Mouse (Mus musculus) lung, embryonic 14.5 days (tissue): Measurements from ENCODE around the gene Tnfrsf13b. TPM values are rescaled to one million over a fixed set of nuclear protein-coding genes. Genes with fewer than 3 reads are reported as not detected.
"Not testable (repeated sequence)": the region's sequence is repeated elsewhere in the genome, so short reads cannot be mapped to it uniquely, and the experiment has no call there.

Experiments
- ATAC-seq: fragments of 200-750 bp; cut with Nextera tagmentation; 2 replicates; pipeline ENCODE4 v1.8.0; 2017; ENCODE audit warnings: mild to moderate bottlenecking, moderate TSS enrichment, moderate library complexity; ENCODE audit not compliant: insufficient read depth
- DNase-seq: peaks from one replicate; pipeline ENCODE4 v3.0.0-alpha.2; 2015
- H3K27ac ChIP-seq: fragments of 300-500 bp; sonication (generic); 2 replicates; pipeline ENCODE4 v1.5.1; 2014; ENCODE audit warnings: low read depth, mild to moderate bottlenecking, moderate library complexity
- H3K27me3 ChIP-seq: fragments of 300-500 bp; sonication (generic); 2 replicates; pipeline ENCODE4 v1.6.1; 2014; ENCODE audit warnings: low read length, control low read depth; ENCODE audit not compliant: insufficient read depth
- H3K36me3 ChIP-seq: fragments of 300-500 bp; sonication (generic); 2 replicates; pipeline ENCODE4 v1.6.1; 2014; ENCODE audit warnings: control low read depth; ENCODE audit not compliant: insufficient read depth
- H3K4me1 ChIP-seq: fragments of 300-500 bp; sonication (generic); 2 replicates; pipeline ENCODE4 v1.6.1; 2014; ENCODE audit warnings: antibody characterized with exemption, control low read depth; ENCODE audit not compliant: insufficient read depth
- H3K4me2 ChIP-seq: fragments of 300-500 bp; sonication (generic); 2 replicates; pipeline ENCODE4 v1.6.1; 2014; ENCODE audit warnings: mild to moderate bottlenecking
- H3K4me3 ChIP-seq: fragments of 300-500 bp; sonication (generic); 2 replicates; pipeline ENCODE4 v1.5.1; 2014; ENCODE audit warnings: low read depth, low read length
- H3K9ac ChIP-seq: fragments of 300-500 bp; sonication (generic); 2 replicates; pipeline ENCODE4 v1.6.1; 2014
- H3K9me3 ChIP-seq: fragments of 300-500 bp; sonication (generic); 2 replicates; pipeline ENCODE4 v1.6.1; 2016; ENCODE audit warnings: low read depth, low read length, control low read depth
- CTCF ChIP-seq: IDR thresholded peaks from 2 replicates; pipeline ENCODE4 v1.5.1; 2016; ENCODE audit warnings: antibody characterized with exemption, low read depth
- WGBS: fragments of 180-500 bp; shearing (Covaris S2); extraction: QIAGEN DNeasy Blood & Tissue Kit; methylation state at CpG from one replicate; pipeline ENCODE4 v1.1.7; 2014; 5-methylcytosine and 5-hydroxymethylcytosine counted together
- polyA plus RNA-seq: library from polyadenylated mRNA; unstranded; fragments of >200 nt; fragmentation: Nextera tagmentation; extraction: Ambion mirVana; gene quantifications from 2 replicates; pipeline ENCODE4 v1.2.1, GENCODE M21; 2014

Gene Tnfrsf13b
- polyA plus RNA-seq, 1 experiment from 2014 or later = 2.3 TPM

DNA sequence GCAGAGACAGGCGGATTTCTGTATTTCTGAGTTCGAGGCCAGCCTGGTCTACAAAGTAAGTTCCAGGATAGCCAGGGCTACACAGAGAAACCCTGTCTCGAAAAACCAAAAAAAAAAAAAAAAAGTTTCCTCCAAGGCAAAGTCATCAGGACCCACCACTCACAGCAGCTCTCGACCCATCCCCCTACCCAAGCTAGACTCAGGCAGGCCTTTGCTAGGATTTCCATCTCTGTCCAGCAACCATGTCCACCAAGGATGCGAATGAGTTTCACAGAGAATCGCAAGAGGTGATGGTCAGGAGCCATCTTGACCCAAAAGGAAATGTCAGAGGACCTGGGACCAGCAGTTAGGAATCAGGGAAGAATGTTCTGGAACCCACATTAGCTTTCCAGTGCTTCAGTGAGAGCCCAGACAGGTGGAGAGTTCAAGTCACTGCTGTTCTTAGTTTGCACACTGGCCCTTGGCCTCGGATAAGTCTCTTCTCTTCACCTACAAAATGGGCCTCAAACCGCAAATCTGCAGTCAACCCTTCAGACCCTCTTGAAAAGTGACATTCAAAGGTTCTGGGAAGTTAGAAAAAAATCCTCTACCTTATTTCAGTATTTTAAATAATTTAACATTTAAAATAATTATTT, 983 bp downstream of the Tnfrsf13b start:
- ATAC-seq (no peak), DNase-seq (no peak)
- Histone ChIP-seq H3K27me3 (no peaks in the 10 kb centered on the region), H3K4me1 (no peaks in the 10 kb centered on the region), H3K9ac (no peak overlapping the region), H3K4me2 (no peak overlapping the region), H3K4me3 (no peak overlapping the region), H3K9me3 (no peaks in the 10 kb centered on the region), H3K36me3 (no peaks in the 10 kb centered on the region), H3K27ac (no peak overlapping the region)
- no peak for TF ChIP-seq CTCF
- 88% methylated on average over 8 of the region's 8 CpGs for WGBS

DNA sequence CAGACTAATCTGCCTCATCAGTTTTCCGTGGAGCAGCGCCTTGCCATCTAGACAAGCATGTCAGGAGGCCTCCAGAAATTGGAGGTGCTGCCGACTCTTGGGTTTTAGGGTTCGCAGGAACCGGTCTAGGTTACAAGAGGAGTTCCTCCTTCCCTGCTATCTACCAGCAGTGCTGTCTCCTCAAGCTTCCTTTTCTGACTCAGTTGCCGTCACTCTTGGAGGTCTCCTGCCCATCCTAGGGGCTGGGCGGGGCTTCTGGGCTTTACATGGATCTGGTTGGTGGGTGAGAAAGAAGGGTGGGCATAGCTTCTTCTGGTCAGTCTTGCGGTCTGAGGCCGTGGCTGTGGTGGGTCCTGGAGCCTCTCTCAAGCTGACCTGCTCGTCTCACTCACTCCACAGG, 2.8 kb downstream of the Tnfrsf13b start:
- no peak for ATAC-seq

DNA sequence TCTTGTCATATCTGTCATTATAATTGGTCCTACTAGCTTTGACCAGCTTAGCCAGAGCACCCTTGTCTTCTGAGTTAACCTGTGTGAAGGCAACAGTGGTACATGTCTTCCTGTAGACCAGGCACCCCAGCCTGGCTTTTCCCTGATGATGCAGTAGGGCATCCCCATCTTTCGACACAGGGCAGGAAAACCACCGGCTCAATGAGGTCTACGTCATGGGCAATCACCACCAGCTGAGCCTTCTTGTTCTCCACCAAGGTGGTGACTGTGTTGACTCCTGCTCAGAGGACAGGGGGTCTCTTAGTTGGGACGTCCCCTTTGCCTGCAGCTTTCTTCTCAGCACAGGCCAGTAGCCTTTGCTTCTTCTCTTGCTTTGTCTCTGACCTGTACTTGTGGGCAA, 4.1 kb downstream of the Tnfrsf13b start:
- not testable (repeated sequence) for DNase-seq, H3K27ac ChIP-seq, H3K4me3 ChIP-seq, H3K4me1 ChIP-seq, H3K27me3 ChIP-seq, H3K36me3 ChIP-seq, H3K9me3 ChIP-seq, H3K4me2 ChIP-seq, H3K9ac ChIP-seq, ATAC-seq
- WGBS = 87% methylated on average over 4 of the region's 4 CpGs

More for the DNA sequence above, 2.8 kb downstream of the Tnfrsf13b start:
- no peak overlapping the region for H3K9ac ChIP-seq
- H3K9me3 ChIP-seq = no peaks in the 10 kb centered on the region
- no peak overlapping the region for H3K4me2 ChIP-seq
- 49% methylated on average over 10 of the region's 10 CpGs for WGBS
- H3K27ac ChIP-seq = no peak overlapping the region
- no peak for TF ChIP-seq CTCF
- H3K36me3 ChIP-seq = no peaks in the 10 kb centered on the region
- DNase-seq = no peak
- no peaks in the 10 kb centered on the region for H3K4me1 ChIP-seq
- no peaks in the 10 kb centered on the region for H3K27me3 ChIP-seq
- H3K4me3 ChIP-seq = no peak overlapping the region

DNA sequence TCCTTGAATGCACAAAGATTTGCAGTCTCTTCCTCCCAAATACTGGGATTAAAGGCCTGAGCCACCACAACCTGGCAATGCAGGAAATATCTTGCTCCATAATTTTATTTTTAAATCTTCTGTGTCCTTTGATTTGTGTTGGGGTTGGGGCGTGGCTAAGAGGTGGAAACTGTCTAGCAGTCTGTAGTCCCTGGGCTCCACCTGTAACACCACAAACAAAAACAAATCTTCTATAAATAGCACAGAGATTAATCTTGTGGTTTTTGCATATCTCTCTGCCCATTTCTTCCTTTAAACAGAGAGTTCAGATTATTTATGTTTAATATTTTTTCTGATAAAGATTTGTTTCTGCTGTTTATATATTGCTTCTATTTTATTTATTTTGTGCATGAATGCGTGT, 6.4 kb downstream of the Tnfrsf13b start:
- Histone ChIP-seq H3K36me3 (no peaks in the 10 kb centered on the region), H3K27me3 (no peaks in the 10 kb centered on the region), H3K27ac (no peak overlapping the region), H3K9me3 (no peaks in the 10 kb centered on the region), H3K9ac (no peak overlapping the region), H3K4me2 (no peak overlapping the region), H3K4me3 (no peak overlapping the region), H3K4me1 (no peaks in the 10 kb centered on the region)
- WGBS = 69% methylated on average over 2 of the region's 2 CpGs
- no peak for DNase-seq
- no peak for TF ChIP-seq CTCF
- no peak for ATAC-seq

DNA sequence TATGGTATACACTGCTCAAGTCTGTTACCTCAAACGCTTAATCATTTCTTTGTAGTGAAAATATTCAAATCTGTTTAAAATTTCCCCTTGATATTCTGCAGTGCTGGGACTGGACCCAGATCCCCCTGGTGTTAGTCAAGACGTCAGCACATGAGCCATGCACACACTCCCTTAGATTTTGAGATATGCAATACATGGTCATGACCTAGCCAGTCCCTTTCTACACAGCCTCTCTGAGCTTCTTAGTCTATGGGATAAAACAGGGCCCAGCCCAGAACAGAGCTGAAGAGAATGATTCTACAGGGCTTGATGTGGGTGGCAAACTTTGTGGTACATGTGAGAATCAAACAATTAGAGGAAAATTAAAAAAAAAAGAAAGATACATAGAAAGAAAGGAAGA, 15.1 kb downstream of the Tnfrsf13b start:
- WGBS = 61% methylated on average over 2 of the region's 2 CpGs
- no peaks in the 10 kb centered on the region for H3K4me1 ChIP-seq
- ATAC-seq = no peak

DNA sequence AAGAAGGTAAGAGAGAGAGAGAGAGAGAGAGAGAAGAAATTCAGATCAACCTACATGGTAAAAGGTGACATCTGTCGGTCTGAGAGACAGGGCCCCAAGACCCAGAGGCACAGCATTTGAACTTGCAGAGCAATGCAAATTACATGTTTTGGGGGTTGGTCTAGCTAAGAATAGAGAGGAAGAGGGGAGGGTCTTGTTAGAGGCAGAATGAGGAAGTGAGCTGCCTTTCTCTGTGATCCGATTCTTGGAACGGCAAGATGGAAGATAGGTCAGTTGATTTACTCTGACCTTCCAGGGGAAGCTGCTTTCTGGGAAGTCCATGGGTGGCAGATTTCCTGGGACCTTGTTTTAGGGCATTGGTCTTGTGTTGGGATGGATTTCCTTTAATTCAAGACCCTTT, 15.7 kb downstream of the Tnfrsf13b start:
- TF ChIP-seq CTCF = no peak
- DNase-seq (peak; percentile 20), ATAC-seq (no peak)
- 52% methylated on average over 3 of the region's 3 CpGs for WGBS
- no peak overlapping the region for H3K4me2 ChIP-seq
- H3K9ac ChIP-seq = no peak overlapping the region
- no peak overlapping the region for H3K27ac ChIP-seq
- no peaks in the 10 kb centered on the region for H3K36me3 ChIP-seq
- no peaks in the 10 kb centered on the region for H3K9me3 ChIP-seq
- peaks cover 2% of the 10 kb centered on the region; the same call in 1 of the 2 replicates for H3K27me3 ChIP-seq
- H3K4me1 ChIP-seq = no peaks in the 10 kb centered on the region
- no peak overlapping the region for H3K4me3 ChIP-seq

More for the DNA sequence above, 15.1 kb downstream of the Tnfrsf13b start:
- TF ChIP-seq CTCF = no peak
- H3K9ac ChIP-seq = no peak overlapping the region
- DNase-seq = no peak
- H3K4me3 ChIP-seq = no peak overlapping the region
- no peak overlapping the region for H3K27ac ChIP-seq
- H3K36me3 ChIP-seq = no peaks in the 10 kb centered on the region
- H3K4me2 ChIP-seq = no peak overlapping the region
- no peaks in the 10 kb centered on the region for H3K9me3 ChIP-seq
- no peaks in the 10 kb centered on the region for H3K27me3 ChIP-seq

DNA sequence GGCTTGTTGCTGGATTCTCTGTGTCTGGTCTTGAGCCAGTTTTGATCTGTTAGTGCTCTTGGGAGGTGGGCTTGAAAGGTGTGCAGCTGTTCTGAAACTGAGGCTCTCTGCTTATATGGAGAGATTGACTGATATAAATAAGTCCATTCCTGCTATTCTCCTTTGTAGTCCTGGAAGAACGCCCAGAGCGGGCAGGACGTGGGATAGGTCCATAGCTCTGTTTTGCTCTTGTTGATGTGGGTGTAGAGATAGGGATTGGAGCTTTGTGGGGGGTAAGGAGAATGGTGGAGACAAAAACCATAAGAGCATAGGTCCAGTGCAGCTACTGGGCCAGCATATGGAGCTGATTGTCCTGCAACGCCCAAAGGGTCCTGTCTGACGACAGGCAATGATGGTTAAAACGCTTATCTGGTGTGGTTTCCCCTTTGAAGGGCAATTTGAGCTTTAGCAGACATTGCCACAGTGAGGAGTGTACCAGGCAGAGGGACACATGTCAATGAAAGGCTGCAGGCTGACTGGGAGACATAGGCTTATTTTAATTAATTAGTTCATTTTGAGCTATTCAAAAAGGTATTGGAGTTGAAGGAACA, 16.5 kb downstream of the Tnfrsf13b start:
- TF ChIP-seq CTCF = no peak
- Histone ChIP-seq H3K4me1 (no peaks in the 10 kb centered on the region), H3K27ac (no peak overlapping the region), H3K9me3 (no peaks in the 10 kb centered on the region), H3K4me3 (0 out of 2 replicates have a peak overlapping the region, but pooled peaks have one; percentile 3), H3K9ac (no peak overlapping the region), H3K4me2 (peak overlapping the region; percentile 8; the same call in 1 of the 2 replicates), H3K36me3 (no peaks in the 10 kb centered on the region), H3K27me3 (peaks cover 8% of the 10 kb centered on the region)
- 60% methylated on average over 6 of the region's 6 CpGs for WGBS
- no peak for ATAC-seq
- DNase-seq = no peak
